Mouse (Mus musculus) bone marrow, adult 2 months (tissue): ENCODE results near the gene Mrpl51.

ENCODE experiments used
- CTCF ChIP-seq: fragments of 200-500 bp; IDR thresholded peaks from 2 replicates; pipeline ENCODE4 v1.5.1; 2011; ENCODE audit warnings: low read length, control low read depth; ENCODE audit not compliant: control insufficient read depth, insufficient read depth
- POLR2A ChIP-seq: fragments of 200-500 bp; IDR thresholded peaks from 2 replicates; pipeline ENCODE4 v1.6.1; 2011; ENCODE audit warnings: low read depth, mild to moderate bottlenecking, control low read depth, low read length, borderline replicate concordance; ENCODE audit not compliant: control insufficient read depth

DNA sequence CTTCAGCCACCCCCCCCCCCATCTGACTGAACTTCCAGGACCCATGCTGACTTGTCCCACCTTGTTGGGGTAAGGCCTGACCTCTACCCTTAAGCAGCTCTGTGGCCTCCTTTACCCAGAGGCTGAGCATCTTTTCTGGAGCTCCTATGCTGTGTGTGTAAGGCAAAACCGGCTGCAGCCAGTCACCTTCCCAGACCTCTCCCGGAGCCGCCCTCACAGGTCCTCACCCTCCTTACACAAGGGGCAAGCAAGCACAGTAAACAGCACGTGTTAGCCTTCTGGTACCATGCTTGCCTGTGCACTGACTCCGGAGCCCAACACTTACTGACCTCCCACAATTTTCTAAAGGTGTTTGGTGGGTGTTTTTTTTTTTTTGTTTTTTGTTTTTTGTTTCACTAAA is 16.1 kb upstream of the Mrpl51 start:
- no peak for TF ChIP-seq POLR2A
- TF ChIP-seq CTCF: no peak
